Mouse (Mus musculus): ENCODE measurements at regions not wholly inside any gene's neighbourhood (a gene's known extent, or its start where the extent isn't known, plus 50 kb on each side); places are given as distances from the start of the nearest gene placed in this dataset.

DNA sequence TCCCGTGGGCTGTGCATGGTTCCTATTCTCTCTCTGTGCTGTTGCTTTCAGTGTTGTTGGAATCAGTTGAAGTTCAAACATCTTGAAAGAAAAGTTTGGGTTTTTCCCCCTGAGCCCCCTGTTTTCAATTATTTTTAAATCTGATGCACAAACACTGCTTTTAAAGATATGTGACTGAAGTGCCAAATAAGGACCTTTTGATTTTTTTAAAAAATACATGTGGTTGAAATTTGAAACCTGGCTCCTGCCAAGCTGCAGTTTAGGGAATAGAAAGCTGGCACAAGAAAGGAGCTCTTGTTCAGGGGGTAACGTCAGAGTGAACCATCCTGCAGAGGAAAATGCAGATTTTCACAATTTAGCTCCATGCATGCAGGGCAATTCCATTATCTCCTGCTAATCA, 509.4 kb upstream of the Intu start:
- TF ChIP-seq CTCF (IDR thresholded peaks at IDR 0.05; ENCODE audit: extremely low read depth, insufficient read depth, insufficient read length, insufficient replicate concordance) (no peak), POLR2A (IDR thresholded peaks at IDR 0.05; ENCODE audit: low read depth, low read length) (no peak)

Data from spleen, adult 2 months (tissue).